Mouse (Mus musculus): ENCODE results near the gene Cxcr2. TPM values are rescaled to one million over a fixed set of nuclear protein-coding genes. Genes with fewer than 3 reads are reported as not detected.

Gene Cxcr2
- polyA plus RNA-seq (2012) = 0.02 TPM in 1 of 2 replicates, not detected in the other

- TF ChIP-seq GATA1 (IDR thresholded peaks at IDR 0.05; ENCODE audit: low read length) = no peak
Measured at GRCm38 (mm10) chr1:74153461-74154184, at the start of gene Cxcr2. Gene Cxcr2, plus strand, starts transcription at chr1:74153989.

GRCm38 (mm10) chr1:74105660-74106059 lies 48.1 kb upstream of the Cxcr2 start:
- no peak for TF ChIP-seq GATA1 (IDR thresholded peaks at IDR 0.05; ENCODE audit: low read length)

DNA sequence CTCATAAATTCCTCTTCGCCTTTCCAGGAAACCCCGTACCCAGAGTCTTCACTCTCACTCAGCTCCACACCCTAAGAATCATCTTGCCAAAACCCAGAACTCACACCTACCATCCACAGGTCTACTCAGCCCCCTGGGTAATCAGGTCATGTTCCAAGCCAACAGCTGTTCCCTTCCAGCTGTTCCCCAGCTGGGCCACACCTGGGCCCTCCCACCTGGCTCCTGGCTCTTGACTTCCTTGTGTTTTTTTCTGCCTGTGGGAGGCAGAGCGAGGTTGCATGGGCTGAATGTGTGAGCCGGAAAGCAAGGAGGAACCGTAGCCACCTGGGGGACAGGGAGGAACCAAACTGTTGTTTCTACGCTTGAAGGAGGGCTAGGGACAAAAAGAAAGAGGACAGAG lies 47.6 kb upstream of the Cxcr2 start:
- TF ChIP-seq GATA1 (IDR thresholded peaks at IDR 0.05; ENCODE audit: low read length) = no peak

- TF ChIP-seq GATA1 (IDR thresholded peaks at IDR 0.05; ENCODE audit: low read length) = no peak
Measured at GRCm38 (mm10) chr1:74107931-74108618, 45.7 kb upstream of the Cxcr2 start.

- no peak for TF ChIP-seq GATA1 (IDR thresholded peaks at IDR 0.05; ENCODE audit: low read length)
Measured at GRCm38 (mm10) chr1:74109670-74110069, 44.1 kb upstream of the Cxcr2 start.

GRCm38 (mm10) chr1:74110932-74111695 lies 42.7 kb upstream of the Cxcr2 start:
- no peak for TF ChIP-seq GATA1 (IDR thresholded peaks at IDR 0.05; ENCODE audit: low read length)

- TF ChIP-seq GATA1 (IDR thresholded peaks at IDR 0.05; ENCODE audit: low read length) = no peak
Measured at GRCm38 (mm10) chr1:74111696-74112030, 42.1 kb upstream of the Cxcr2 start.

GRCm38 (mm10) chr1:74113071-74113470 lies 40.7 kb upstream of the Cxcr2 start:
- no peak for TF ChIP-seq GATA1 (IDR thresholded peaks at IDR 0.05; ENCODE audit: low read length)

DNA sequence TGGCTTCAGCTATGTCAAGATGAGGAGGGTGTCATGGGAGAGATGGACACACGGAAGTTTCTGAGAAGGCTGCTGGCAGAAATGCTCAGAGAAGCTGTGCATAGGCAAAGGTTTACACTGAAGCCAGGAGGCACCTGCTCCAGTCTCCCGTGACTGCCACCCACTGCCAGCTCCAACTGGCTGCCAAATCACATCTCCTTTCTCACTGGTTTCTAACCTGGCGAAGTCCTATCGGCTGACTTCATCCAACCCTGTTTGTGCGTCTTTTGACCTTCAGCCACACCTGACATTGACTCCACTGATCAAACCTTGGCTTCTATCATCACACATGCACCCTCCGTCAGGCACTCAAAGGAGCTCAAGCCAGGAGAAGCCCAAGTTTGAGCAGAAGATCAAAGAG lies 35.9 kb upstream of the Cxcr2 start:
- no peak for TF ChIP-seq GATA1 (IDR thresholded peaks at IDR 0.05; ENCODE audit: low read length)

DNA sequence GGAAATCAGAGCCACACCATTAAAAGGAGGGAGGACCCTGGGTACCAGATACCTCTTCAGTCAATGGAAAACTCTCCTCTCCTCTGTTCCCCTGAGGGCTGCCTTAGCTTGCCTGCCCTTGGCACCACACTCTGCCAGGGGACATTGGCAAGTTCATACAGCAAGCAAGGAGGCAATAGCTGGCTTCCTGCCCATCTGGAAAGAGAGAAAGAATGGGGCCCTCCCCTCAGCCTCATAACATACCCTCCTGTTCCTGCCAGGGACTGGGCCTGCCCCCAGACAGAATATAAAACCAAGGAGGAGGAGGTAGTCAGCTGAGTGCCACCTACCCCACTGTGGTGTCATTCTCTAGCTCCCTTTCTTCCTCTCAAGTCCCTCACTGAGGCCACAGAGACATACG lies 34.7 kb upstream of the Cxcr2 start:
- no peak for TF ChIP-seq GATA1 (IDR thresholded peaks at IDR 0.05; ENCODE audit: low read length)

DNA sequence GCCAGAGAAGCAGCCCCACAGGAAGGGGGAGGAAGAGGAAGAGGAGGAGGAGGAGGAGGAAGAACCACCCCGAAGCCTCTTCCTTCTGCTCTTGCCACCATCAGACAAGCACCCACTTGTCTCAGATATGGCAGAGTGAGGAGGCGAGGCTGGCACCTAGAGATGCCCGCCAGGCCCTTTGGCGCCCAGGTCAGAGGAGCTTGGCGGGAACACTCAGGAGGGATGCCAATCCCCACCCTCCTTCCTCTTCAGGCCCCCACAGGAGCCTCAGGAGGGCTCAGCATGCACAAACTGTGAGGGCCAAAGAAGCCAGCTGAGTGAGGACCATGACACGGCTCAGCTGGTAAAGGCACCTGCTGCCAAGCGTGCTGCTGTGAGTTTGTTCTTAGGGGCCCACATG lies 32.7 kb upstream of the Cxcr2 start:
- no peak for TF ChIP-seq GATA1 (IDR thresholded peaks at IDR 0.05; ENCODE audit: low read length)

GRCm38 (mm10) chr1:74121821-74122576 lies 31.8 kb upstream of the Cxcr2 start:
- TF ChIP-seq GATA1 (IDR thresholded peaks at IDR 0.05; ENCODE audit: low read length) = no peak

DNA sequence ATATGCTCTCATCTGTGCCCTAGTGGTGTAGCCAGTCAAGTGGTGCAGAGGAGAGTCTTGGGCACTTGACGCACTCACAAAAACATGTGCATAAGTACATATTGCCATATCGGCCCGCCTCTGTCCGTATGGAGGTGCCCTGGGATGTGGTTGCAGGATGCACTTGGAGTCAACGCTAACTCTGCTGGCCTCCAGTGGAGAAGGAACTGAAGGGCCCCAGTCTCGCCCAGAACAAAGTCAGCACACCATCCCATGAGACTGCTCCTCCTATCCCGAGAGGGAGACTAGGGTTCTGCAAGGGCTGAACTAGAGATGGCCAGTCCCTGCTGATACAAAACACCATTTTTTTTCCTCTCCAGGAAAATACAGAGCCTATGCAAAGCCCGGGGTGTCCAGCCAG lies 30.6 kb upstream of the Cxcr2 start:
- no peak for TF ChIP-seq GATA1 (IDR thresholded peaks at IDR 0.05; ENCODE audit: low read length)

GRCm38 (mm10) chr1:74124021-74124981 lies 29.5 kb upstream of the Cxcr2 start, which contains the start of gene Tns1:
Gene Tns1, minus strand, starts transcription at chr1:74124449.
- no peak for TF ChIP-seq GATA1 (IDR thresholded peaks at IDR 0.05; ENCODE audit: low read length)
